Comparison of ENCODE assay signal across 21 mouse cellular contexts in genomic region chr2:178123466-178123865, GRCm38 (mm10). TPM values are rescaled to one million over a fixed set of nuclear protein-coding genes. Genes with fewer than 3 reads are reported as not detected.
A peak's percentile ranks its signal among the peaks of the same experiment; 100 is the strongest.
DNase-seq lines count a peak whose midpoint lies in the region; ATAC-seq and TF ChIP-seq lines count a peak whose summit lies in the region.
"Had no signal": no experiment of that assay in that cellular context is flagged by ENCODE, and none has a peak within 500 bp of the region (broad histone marks: within the 10 kb centered on the region; RNA-seq: fewer than 3 reads in every experiment).

No protein-coding gene starts in this region.

- intact Hi-C loops in left cerebral cortex, adult 2 months (cut with DNase I), result no loop called here
- intact Hi-C loops in left cerebral cortex, postnatal 36 days (cut with DNase I), result no loop called here

- ATAC-seq in forebrain, embryonic 11.5 days (replicated peaks; ENCODE audit: low FRiP score), result no peak
- ATAC-seq in forebrain, embryonic 14.5 days, result no peak
- ATAC-seq in limb, embryonic 11.5 days (ENCODE audit: insufficient number of reproducible peaks, low FRiP score, low TSS enrichment, low read depth), result no peak

- H3K4me3 ChIP-seq in forebrain, embryonic 11.5 days (ENCODE audit: low read depth, low read length), result no peak overlapping the region
- no peak overlapping the region for H3K4me3 ChIP-seq in forebrain, embryonic 14.5 days (ENCODE audit: low read depth, low read length)
- no peak overlapping the region for H3K4me3 ChIP-seq in left cerebral cortex, adult 2 months
- H3K4me3 ChIP-seq in limb, embryonic 11.5 days (ENCODE audit: low read depth, low read length), result no peak overlapping the region
- H3K4me3 ChIP-seq: embryonic facial prominence, embryonic 15.5 days; heart, embryonic 12.5 days; hindbrain, embryonic 13.5 days had no signal

- no peak overlapping the region for H3K4me2 ChIP-seq in forebrain, embryonic 11.5 days (ENCODE audit: low read depth, low read length, severe bottlenecking)
- H3K4me2 ChIP-seq in forebrain, embryonic 14.5 days (ENCODE audit: low read length), result no peak overlapping the region
- no peak overlapping the region for H3K4me2 ChIP-seq in limb, embryonic 11.5 days (ENCODE audit: low read depth, severe bottlenecking)
- H3K4me2 ChIP-seq: embryonic facial prominence, embryonic 15.5 days; heart, embryonic 12.5 days; hindbrain, embryonic 13.5 days had no signal

- no peaks in the 10 kb centered on the region for H3K9me3 ChIP-seq in forebrain, embryonic 11.5 days (ENCODE audit: control insufficient read depth, low read length)
- H3K9me3 ChIP-seq in forebrain, embryonic 14.5 days (replicated peaks; ENCODE audit: control insufficient read depth, low read length), result no peaks in the 10 kb centered on the region
- no peaks in the 10 kb centered on the region for H3K9me3 ChIP-seq in limb, embryonic 11.5 days (ENCODE audit: control insufficient read depth, low read length)
- H3K9me3 ChIP-seq: embryonic facial prominence, embryonic 15.5 days; heart, embryonic 12.5 days; hindbrain, embryonic 13.5 days had no signal

- no peaks in the 10 kb centered on the region for H3K36me3 ChIP-seq in forebrain, embryonic 11.5 days (ENCODE audit: control insufficient read depth, insufficient read depth, low read length)
- H3K36me3 ChIP-seq in forebrain, embryonic 14.5 days (ENCODE audit: control insufficient read depth, insufficient read depth, low read length), result no peaks in the 10 kb centered on the region
- H3K36me3 ChIP-seq in limb, embryonic 11.5 days (ENCODE audit: control insufficient read depth, insufficient read depth, low read length), result no peaks in the 10 kb centered on the region
- H3K36me3 ChIP-seq: embryonic facial prominence, embryonic 15.5 days; heart, embryonic 12.5 days; hindbrain, embryonic 13.5 days had no signal

- no peak overlapping the region for H3K9ac ChIP-seq in forebrain, embryonic 11.5 days (ENCODE audit: low read length)
- no peak overlapping the region for H3K9ac ChIP-seq in forebrain, embryonic 14.5 days (ENCODE audit: low read length)
- no peak overlapping the region for H3K9ac ChIP-seq in limb, embryonic 11.5 days (ENCODE audit: low read length)
- H3K9ac ChIP-seq: embryonic facial prominence, embryonic 15.5 days; heart, embryonic 12.5 days; hindbrain, embryonic 13.5 days had no signal

- no peak for TF ChIP-seq CTCF in left cerebral cortex, adult 2 months (IDR thresholded peaks at IDR 0.05)

- H3K27me3 ChIP-seq in forebrain, embryonic 11.5 days (ENCODE audit: control insufficient read depth, insufficient read depth, low read length), result peaks cover 9% of the 10 kb centered on the region
- peaks cover 7% of the 10 kb centered on the region; the same call in 1 of the 2 replicates for H3K27me3 ChIP-seq in forebrain, embryonic 14.5 days (replicated peaks; ENCODE audit: control insufficient read depth, insufficient read depth, low read length)
- peaks cover under 1% of the 10 kb centered on the region; the same call in 1 of the 2 replicates for H3K27me3 ChIP-seq in limb, embryonic 11.5 days (ENCODE audit: control insufficient read depth, insufficient read depth, low read length)

- peak; percentile 40 for DNase-seq in forebrain, embryonic 11.5 days (ENCODE audit: low spot score)
- DNase-seq in forebrain, embryonic 14.5 days (ENCODE audit: low spot score), result no peak
- peak; percentile 4 to 9 for DNase-seq in left cerebral cortex, adult 2 months (ENCODE audit: extremely low spot score in 1 of 2, low spot score in 2 of 2)
- DNase-seq in left cerebral cortex, postnatal 36 days (ENCODE audit: low spot score in 2 of 2), result no peak
- DNase-seq in testis, postnatal 10 days (ENCODE audit: low spot score), result peak; percentile 28
- no peak for DNase-seq in testis, postnatal 14 days (ENCODE audit: low spot score)
- DNase-seq in limb, embryonic 11.5 days (ENCODE audit: low spot score), result peak; percentile 19
- no peak for DNase-seq in kidney, postnatal 25 days
- DNase-seq: adrenal gland, adult 2 months; B cell, adult 2 months; embryo, embryonic 11 days; gastrocnemius, postnatal 36 days; heart, postnatal 14 days; kidney, adult 8-10 months; kidney, postnatal 14 days; layer of hippocampus, adult 9-11 months; lung, adult 18-20 months; spleen, adult 18-20 months had no signal

- no peak overlapping the region for H3K27ac ChIP-seq in forebrain, embryonic 11.5 days (ENCODE audit: low read depth, low read length)
- no peak overlapping the region for H3K27ac ChIP-seq in forebrain, embryonic 14.5 days (ENCODE audit: low read depth, low read length)
- no peak overlapping the region for H3K27ac ChIP-seq in left cerebral cortex, adult 2 months
- H3K27ac ChIP-seq in limb, embryonic 11.5 days (replicated peaks; ENCODE audit: low read depth, low read length), result no peak overlapping the region
- H3K27ac ChIP-seq: embryonic facial prominence, embryonic 15.5 days; hindbrain, embryonic 13.5 days had no signal

- 0 out of 2 replicates have a peak, but pooled peaks cover 2% of the 10 kb centered on the region for H3K4me1 ChIP-seq in forebrain, embryonic 11.5 days (replicated peaks; ENCODE audit: control insufficient read depth, insufficient read depth, low read length)
- peaks cover 6% of the 10 kb centered on the region for H3K4me1 ChIP-seq in forebrain, embryonic 14.5 days (ENCODE audit: control insufficient read depth, insufficient read depth, low read length)
- peaks cover 25% of the 10 kb centered on the region for H3K4me1 ChIP-seq in limb, embryonic 11.5 days (ENCODE audit: control insufficient read depth, insufficient read depth, low read length)

- 76% methylated on average over 15 of the region's 15 CpGs for WGBS in forebrain, embryonic 11.5 days
- WGBS in forebrain, embryonic 14.5 days, result 72% methylated on average over 15 of the region's 15 CpGs
- 67% methylated on average over 15 of the region's 15 CpGs for whole genome bisulfite sequencing in limb, embryonic 11.5 days

RNA-seq across cellular contexts. Expression of gene Phactr3, which starts 4.7 kb away (rescaled TPM):
- polyA plus RNA-seq in forebrain, embryonic 11.5 days (2014; fragmentation: Nextera tagmentation; extraction: Ambion mirVana), result 11.3 and 13.5 TPM in 2 replicates
- 56.4 and 66.7 TPM in 2 replicates for polyA plus RNA-seq in forebrain, embryonic 14.5 days (2014; fragmentation: Nextera tagmentation; extraction: Ambion mirVana)
- total RNA-seq in left cerebral cortex, adult 2 months (2021), result 100 to 1,000 TPM; 143 to 156 TPM
- total RNA-seq in left cerebral cortex, postnatal 36 days (2021), result 100 to 1,000 TPM; 163 to 164 TPM
- polyA plus RNA-seq in limb, embryonic 11.5 days (2014; fragmentation: Nextera tagmentation; extraction: Ambion mirVana), result 4.2 and 4.3 TPM in 2 replicates
- total RNA-seq: gastrocnemius, postnatal 36 days had no signal

RNA-seq across cellular contexts. Expression of gene Zfp931, which starts 45.2 kb away (rescaled TPM):
- polyA plus RNA-seq in forebrain, embryonic 11.5 days (2014; fragmentation: Nextera tagmentation; extraction: Ambion mirVana), result 15.3 and 19.7 TPM in 2 replicates
- 14.2 and 15.3 TPM in 2 replicates for polyA plus RNA-seq in forebrain, embryonic 14.5 days (2014; fragmentation: Nextera tagmentation; extraction: Ambion mirVana)
- total RNA-seq in left cerebral cortex, adult 2 months (2021), result 10 to 100 TPM; 21.3 to 21.4 TPM
- total RNA-seq in left cerebral cortex, postnatal 36 days (2021), result 10 to 100 TPM; 18.6 to 24.1 TPM
- polyA plus RNA-seq in limb, embryonic 11.5 days (2014; fragmentation: Nextera tagmentation; extraction: Ambion mirVana), result 12.9 and 15.7 TPM in 2 replicates

Comparison
In these comparisons a context has a peak if more than half of its experiments do, and no peak if none do; other contexts are left out.
1. DNase-seq: peak in forebrain, embryonic 11.5 days (single experiment), left cerebral cortex, adult 2 months (2 of 2), testis, postnatal 10 days (single experiment) and limb, embryonic 11.5 days (single experiment); none in forebrain, embryonic 14.5 days (single experiment), left cerebral cortex, postnatal 36 days (0 of 2), testis, postnatal 14 days (single experiment) and kidney, postnatal 25 days (0 of 2).